Mouse (Mus musculus): ENCODE measurements around the gene Ralgapa2. TPM values are rescaled to one million over a fixed set of nuclear protein-coding genes. Genes with fewer than 3 reads are reported as not detected.

Gene Ralgapa2
- total RNA-seq, 2 experiments from 2014 or later, result 5.0 to 17.1 TPM

DNA sequence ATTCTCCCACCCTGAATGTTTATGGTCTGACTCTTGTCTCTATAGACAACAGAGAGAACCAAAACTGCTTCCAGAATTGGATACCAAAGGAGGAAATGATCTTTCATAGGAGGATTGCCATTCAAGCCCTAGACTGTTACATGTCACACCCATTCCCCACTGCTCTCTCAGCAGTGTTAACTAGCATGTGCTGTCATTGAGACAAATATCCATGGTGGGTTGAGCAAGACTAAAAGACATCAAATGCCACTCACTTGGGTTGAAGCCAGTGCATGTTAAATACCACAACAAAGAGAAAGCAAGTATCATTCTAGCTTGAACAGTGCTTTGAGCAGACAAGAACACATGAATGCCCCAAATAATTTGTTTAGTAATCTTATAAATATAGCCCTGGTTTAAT lies 249.2 kb downstream of the Ralgapa2 start:
- ATAC-seq (replicated peaks; ENCODE audit: poor library complexity), result no peak

- no peak for ATAC-seq (replicated peaks; ENCODE audit: poor library complexity)
Observed at GRCm38 (mm10) chr2:146262215-146262614, 249.9 kb downstream of the Ralgapa2 start.

GRCm38 (mm10) chr2:146261146-146261545 lies 251.0 kb downstream of the Ralgapa2 start:
- no peak for ATAC-seq (replicated peaks; ENCODE audit: poor library complexity)

- ATAC-seq (replicated peaks; ENCODE audit: poor library complexity), result no peak
Observed at GRCm38 (mm10) chr2:146259787-146260560, 252.2 kb downstream of the Ralgapa2 start.

- peak; percentile 80 for ATAC-seq (replicated peaks; ENCODE audit: poor library complexity)
Observed at GRCm38 (mm10) chr2:146258736-146259469, 253.2 kb downstream of the Ralgapa2 start.

DNA sequence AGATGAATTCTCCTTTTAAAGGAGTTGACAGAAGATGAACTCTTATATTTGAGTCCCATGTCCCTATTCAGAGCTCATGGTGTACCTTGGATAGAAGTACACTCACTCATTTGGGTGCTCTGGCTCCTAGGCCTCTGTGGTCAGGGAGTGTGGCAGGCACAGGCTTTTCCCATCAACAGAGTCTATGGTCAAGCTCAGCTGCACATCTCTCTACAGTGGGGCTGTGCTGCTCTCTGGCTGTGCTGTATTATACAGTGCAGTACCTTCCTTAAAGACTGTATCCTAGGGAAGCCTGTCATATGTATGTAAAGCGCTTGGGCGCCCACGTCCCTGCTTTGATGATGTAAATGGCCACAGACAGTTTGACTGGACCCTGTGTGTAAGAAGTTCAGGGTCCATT lies 254.5 kb downstream of the Ralgapa2 start:
- ATAC-seq (replicated peaks; ENCODE audit: poor library complexity), result no peak

- ATAC-seq (replicated peaks; ENCODE audit: poor library complexity), result no peak
Observed at GRCm38 (mm10) chr2:146257037-146257436, 255.1 kb downstream of the Ralgapa2 start.

- no peak for ATAC-seq (replicated peaks; ENCODE audit: poor library complexity)
Observed at GRCm38 (mm10) chr2:146256321-146256875, 255.7 kb downstream of the Ralgapa2 start.

GRCm38 (mm10) chr2:146255636-146256035 lies 256.5 kb downstream of the Ralgapa2 start:
- no peak for ATAC-seq (replicated peaks; ENCODE audit: poor library complexity)

DNA sequence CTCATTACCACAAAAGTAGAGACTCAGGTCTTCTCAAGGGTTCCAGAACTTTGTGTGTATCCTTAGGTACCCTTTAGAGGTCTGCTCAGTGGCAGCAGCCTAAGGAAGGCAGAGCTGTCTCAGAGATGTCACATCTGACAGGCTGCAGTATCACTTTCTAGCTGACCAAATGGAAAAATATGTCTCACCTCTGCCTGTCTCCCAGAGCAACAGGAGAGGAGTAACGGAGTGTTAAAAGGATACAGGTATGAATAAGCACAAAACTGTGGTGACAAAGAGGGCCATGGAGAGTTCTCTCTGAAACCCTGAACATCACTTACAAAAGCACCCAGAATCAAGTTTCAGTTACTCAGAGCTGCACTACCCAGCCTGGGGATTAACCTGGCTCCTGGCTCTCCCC lies 257.8 kb downstream of the Ralgapa2 start:
- ATAC-seq (replicated peaks; ENCODE audit: poor library complexity), result no peak

DNA sequence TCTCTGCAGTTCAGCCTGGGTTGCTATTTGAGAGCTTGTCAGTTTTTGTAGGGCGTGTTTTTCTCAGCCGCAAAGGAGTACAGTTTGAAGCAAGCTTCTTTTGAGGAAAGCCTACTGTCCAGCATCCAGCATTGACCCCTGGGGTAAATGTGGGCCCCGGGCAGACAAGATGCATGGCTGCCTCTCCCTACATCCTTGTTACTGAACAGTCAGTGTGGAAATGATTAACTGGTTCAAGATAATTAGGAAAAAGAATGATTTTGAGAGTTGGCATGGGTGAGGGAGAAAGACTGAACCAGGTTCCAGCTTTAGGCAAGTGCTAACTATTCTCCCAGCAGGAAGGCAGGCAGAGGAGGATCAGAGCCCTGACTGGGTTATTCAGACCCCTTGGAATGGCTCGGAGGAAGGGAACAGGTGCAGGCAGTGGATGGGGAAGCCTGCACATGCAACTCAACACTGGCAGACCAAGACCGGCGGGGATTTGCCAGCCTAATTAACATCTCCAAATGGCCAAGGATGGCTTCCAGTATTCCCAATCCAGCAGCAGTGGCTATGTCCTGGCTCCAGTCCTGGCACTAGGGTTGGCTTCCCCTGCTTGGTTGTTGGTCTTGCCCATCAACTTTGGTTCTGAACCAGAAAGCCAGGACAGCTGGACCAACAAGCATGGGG lies 261.8 kb downstream of the Ralgapa2 start:
- ATAC-seq (replicated peaks; ENCODE audit: poor library complexity), result no peak

DNA sequence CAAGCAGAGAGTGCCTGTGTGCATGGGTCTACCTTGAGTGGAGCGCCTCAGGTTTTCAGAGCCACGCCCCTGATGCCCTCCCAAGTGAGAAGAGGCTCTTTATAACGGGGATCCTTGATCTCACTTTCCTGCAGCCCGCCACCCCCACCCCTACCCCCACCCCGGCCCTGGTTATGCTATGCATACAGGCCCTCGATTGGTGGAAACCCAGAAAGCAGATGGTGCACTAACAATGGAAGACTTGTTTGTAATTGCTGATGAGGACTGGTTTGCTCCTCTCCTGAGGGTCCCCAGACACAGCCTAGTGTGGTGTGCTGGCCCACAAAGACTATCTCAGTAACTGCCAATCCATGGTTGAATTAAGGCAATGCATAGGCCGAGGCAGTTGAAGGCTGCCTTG lies 263.1 kb downstream of the Ralgapa2 start:
- ATAC-seq (replicated peaks; ENCODE audit: poor library complexity), result no peak

DNA sequence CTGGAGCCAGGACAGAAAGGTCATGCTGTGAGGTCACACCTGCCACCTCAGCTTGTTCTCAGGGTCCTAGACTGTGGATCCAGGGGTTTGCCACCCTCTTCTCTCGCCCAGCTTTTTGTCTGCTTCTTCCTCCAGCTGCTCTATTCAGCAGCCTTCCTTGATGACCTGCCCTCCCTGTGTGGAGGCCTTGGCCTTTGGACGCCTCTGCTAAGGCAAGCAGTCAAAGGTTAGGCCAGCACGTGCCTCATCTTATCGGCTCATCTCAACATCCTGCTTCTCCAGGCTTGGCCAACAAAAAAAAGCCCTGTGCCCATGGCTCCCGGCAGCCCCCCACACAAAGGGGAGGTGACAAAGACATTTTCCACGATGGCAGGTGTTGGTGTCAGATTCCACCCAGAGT lies 264.6 kb downstream of the Ralgapa2 start:
- no peak for ATAC-seq (replicated peaks; ENCODE audit: poor library complexity)

DNA sequence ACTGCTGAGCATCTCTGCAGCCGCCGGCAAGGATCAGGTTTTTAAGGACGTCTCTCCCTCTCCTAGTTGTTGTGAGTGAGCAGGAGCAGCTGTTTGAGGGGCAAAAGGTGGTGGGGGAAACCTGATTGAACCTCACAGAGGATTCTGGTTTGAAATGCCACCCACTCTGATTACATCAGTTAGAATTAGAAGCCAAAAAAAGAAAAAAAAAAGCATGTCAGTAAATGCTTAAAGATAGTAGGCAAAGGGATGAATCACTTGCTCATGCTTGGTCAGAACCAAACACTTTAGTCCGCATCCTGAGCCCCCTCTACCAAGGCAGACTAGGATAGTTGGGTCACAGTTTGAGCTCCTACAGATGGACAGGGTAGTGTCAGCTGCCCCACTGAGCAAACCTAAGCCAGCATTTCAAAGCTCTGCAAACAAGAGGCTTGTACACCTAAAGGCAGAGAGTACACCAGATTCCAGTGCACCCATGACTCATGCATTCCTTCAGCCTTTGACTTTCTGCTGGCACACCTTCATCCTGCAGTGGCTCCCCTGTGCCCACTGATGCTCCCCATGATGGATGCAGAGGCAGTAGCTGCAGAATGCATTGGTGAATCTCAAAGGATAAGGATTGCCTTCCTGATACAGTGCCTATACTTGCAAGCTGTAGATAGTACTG lies 265.6 kb downstream of the Ralgapa2 start:
- no peak for ATAC-seq (replicated peaks; ENCODE audit: poor library complexity)

- no peak for ATAC-seq (replicated peaks; ENCODE audit: poor library complexity)
Observed at GRCm38 (mm10) chr2:146245401-146245800, 266.7 kb downstream of the Ralgapa2 start.

DNA sequence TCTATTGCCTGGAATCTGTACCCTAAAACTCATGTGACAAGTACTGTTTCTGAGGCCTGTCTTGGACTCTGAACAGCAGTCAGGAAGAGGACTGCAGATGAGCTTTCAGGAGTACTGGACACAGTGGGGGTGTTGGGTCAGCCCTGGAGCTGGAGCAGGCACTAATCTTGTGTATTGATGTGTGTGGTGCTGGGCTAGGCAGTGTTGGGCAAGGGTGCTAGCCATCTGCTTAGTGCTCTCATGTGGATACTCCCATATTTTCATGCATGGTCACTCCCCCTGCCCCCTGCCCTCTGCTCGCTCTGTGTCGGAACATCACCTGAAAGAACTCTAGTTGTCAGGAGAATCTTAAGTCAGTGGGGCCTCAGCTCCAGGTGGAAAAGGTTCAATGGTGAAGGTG lies 268.1 kb downstream of the Ralgapa2 start:
- ATAC-seq (replicated peaks; ENCODE audit: poor library complexity), result no peak

DNA sequence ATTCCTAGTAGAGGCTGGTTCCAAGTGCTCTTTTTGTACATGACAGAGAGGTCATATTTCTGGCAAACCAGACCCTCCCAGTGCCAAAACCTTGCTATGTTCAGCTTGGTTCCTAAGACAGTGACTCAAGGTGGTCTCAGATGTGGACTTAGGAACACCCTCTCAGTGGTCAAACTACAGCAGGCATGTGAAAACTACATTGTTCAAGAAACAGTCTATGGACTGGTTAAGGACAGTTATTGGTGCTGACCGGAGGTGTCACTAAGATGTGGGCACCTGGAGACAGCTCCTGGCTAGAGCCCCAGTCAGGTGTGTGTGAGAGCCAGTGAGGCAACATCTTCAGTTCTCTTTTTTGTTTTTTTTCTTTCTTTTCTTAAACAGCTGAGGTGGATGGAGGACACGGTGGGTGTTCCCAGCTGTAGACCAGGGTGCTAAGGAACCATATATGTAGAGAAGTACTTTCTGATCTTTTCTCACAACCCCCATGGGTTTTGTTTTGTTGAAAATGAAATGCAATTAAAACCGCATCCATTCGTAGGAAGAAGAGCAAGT lies 272.9 kb downstream of the Ralgapa2 start:
- ATAC-seq (replicated peaks; ENCODE audit: poor library complexity), result no peak

- no peak for ATAC-seq (replicated peaks; ENCODE audit: poor library complexity)
Observed at GRCm38 (mm10) chr2:146231485-146231884, 280.7 kb downstream of the Ralgapa2 start.

- ATAC-seq (replicated peaks; ENCODE audit: poor library complexity), result no peak
Observed at GRCm38 (mm10) chr2:146228435-146228834, 283.7 kb downstream of the Ralgapa2 start.

- ATAC-seq (replicated peaks; ENCODE audit: poor library complexity), result no peak
Observed at GRCm38 (mm10) chr2:146227646-146228045, 284.5 kb downstream of the Ralgapa2 start.

- ATAC-seq (replicated peaks; ENCODE audit: poor library complexity), result peak; percentile 62
Observed at GRCm38 (mm10) chr2:146226484-146226883, 285.7 kb downstream of the Ralgapa2 start.
